Mouse (Mus musculus) layer of hippocampus, postnatal 14 days (tissue): ENCODE results near the gene Sms. TPM values are rescaled to one million over a fixed set of nuclear protein-coding genes. Genes with fewer than 3 reads are reported as not detected.

Experiments used
- DNase-seq, 2 experiments: peaks; one replicate each; pipeline ENCODE4 v3.0.0; 2021 to 2022; ENCODE audit warnings: low spot score in 2 of 2, mixed read lengths in 1 of 2
- total RNA-seq, 2 experiments: library from RNA; stranded (reverse); gene quantifications; 2 replicates each; pipeline ENCODE4 v1.2.3; 2021

Gene Sms
- total RNA-seq, 2 experiments from 2014 or later, result 78.5 to 110 TPM

DNA sequence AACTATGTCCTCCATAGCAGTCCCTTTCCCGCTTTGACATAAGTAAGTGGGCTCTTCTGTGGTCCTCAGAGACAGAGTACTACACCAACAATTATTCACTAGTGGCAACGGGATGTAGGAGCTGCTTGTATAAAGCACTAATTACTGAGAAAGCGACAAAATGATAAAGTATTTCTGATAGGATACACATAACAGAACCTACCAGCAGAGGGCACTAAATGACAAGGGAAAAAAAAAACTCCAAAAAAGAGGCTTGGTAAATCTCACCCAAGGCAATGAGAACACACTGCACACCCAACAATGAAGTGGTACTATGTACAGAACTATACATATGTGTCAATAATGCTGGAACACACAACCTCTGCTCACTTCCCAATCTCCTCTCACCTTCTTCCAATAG lies 29.4 kb downstream of the Sms start:
- DNase-seq, result no peak

DNA sequence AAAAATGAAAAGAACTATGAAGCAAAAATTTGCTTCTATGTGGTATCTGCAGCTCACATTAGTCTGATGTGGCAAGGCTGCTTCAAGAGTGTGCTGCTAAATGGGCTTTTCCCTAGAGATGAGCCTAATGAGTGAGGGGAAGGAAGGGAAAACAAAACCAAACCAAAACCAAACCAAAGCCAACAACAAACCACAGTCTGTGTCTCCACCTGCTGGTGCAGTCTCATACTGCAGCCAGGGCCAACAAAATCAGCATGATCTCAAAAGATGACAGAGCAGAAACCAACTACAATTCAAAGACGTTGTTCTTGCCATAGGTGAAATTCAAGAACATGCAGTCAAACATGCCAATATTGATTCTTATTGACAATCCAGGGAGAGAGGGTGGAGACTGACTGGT lies 37.7 kb downstream of the Sms start:
- peak; percentile 37 to 47 for DNase-seq

DNA sequence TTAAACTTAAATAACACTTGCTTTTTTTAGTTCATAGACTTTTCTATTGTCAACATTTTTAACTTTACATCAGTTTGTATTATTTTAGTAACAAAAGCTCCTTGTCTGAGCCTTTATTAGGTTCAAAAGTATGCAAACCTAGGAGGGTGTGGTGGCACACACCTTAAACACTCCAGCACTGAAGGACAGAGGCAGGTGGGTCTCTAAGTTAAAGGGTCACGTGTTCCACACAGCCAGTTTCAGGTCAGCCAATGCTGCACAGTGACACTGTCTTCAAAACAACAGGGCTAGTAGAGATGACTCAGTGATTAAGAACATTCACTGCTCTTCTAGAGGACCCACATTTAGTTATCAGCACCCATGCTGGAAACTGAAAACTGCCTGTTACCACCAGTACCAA lies 43.1 kb downstream of the Sms start:
- no peak for DNase-seq

DNA sequence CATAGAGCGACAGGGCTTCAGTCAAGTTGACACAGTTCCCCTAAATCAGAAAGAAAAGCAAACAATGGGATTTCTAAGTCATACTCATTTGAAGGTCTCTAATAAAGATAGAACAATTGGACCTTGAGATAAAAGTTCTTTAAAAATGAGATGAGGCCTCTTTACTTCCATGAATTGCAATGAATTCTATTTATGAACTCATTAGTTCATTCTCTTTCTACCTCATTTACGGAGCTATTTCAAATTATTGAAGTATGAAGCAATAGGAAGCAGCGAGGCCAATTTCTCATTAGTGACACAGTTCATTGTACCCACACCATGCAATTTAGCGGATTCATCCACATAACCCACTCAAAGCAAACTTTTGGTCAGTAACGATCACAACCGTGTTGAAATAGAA lies 44.7 kb downstream of the Sms start:
- DNase-seq, result no peak

DNA sequence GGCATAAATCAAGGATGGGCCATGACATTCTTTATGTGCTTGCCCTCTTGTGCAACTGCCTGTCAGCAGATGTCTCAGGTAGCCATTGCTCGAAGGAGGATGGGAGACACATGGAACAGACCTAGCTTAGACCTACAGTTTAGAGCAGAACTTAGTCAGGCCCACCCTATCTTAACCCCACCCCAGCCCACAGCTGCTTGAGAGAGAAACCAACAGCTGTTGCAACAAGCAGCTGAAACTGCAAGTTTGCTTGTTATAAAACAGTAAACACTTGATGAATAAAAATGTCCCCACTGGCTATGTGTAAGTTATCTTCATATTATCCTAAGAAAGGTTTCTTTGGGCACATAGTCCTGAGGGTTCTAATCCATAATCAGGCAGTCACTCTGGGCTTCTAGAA lies 57.3 kb downstream of the Sms start:
- no peak for DNase-seq

- no peak for DNase-seq
Measured at GRCm38 (mm10) chrX:157419451-157419850, 72.6 kb downstream of the Sms start.

- DNase-seq, result no peak
Measured at GRCm38 (mm10) chrX:157415212-157415611, 76.9 kb downstream of the Sms start, which contains the start of gene Phex. TSS of gene Phex (minus strand) at chrX:157415312.

DNA sequence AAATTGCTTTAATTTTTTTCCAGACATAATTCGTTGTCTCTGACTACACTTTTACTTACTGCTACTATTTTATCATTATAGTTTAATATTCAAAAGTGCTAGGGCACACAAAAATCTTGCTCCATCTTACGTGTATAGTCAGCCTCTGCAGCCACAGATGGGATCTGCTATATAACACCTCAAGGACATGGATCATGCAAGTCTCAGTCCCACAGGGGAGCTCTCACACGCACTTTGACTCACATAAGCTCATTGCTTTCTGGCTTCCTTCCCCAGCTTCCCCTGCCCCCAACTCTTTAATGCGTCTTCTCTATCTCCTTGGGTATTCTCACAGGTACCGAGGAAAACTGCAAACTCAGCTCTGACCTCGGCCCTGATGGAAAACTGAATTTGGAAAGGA lies 87.2 kb downstream of the Sms start:
- DNase-seq, result no peak

Other genes starting within 250 kb of the Sms start
- under 1 TPM; 0.39 to 0.55 TPM for gene Phex, start 77.0 kb downstream of the Sms start, total RNA-seq
- not detected for gene Yy2, start 76.7 kb upstream of the Sms start, total RNA-seq
- gene Mbtps2, start 106.4 kb upstream of the Sms start, total RNA-seq, result 10 to 100 TPM; 33.8 to 34.8 TPM
- under 1 TPM in 1 of 2 experiments, not detected in 1; 0.74 TPM for gene Smpx, start 206.6 kb upstream of the Sms start, total RNA-seq